Mouse (Mus musculus) kidney, embryonic 14.5 days (tissue): Measurements from ENCODE around the gene Usp30. TPM values are rescaled to one million over a fixed set of nuclear protein-coding genes. Genes with fewer than 3 reads are reported as not detected.

ENCODE experiments used
- ATAC-seq: fragments of 200-750 bp; cut with Nextera tagmentation; 2 replicates; pipeline ENCODE4 v1.8.0; 2017; ENCODE audit warnings: moderate number of reproducible peaks, mild to moderate bottlenecking, moderate TSS enrichment, moderate library complexity; ENCODE audit not compliant: low FRiP score, low TSS enrichment
- H3K27ac ChIP-seq: fragments of 300-500 bp; sonication (generic); 2 replicates; pipeline ENCODE4 v1.5.1; 2014; ENCODE audit warnings: low read depth, mild to moderate bottlenecking, low read length, moderate library complexity, mixed read lengths
- H3K27me3 ChIP-seq: fragments of 300-500 bp; sonication (generic); 2 replicates; pipeline ENCODE4 v1.6.1; 2014; ENCODE audit warnings: mild to moderate bottlenecking, low read length; ENCODE audit not compliant: control insufficient read depth, insufficient read depth
- H3K36me3 ChIP-seq: fragments of 300-500 bp; sonication (generic); 2 replicates; pipeline ENCODE4 v1.6.1; 2014; ENCODE audit warnings: low read length, mixed read lengths; ENCODE audit not compliant: control insufficient read depth, insufficient read depth
- H3K4me1 ChIP-seq: fragments of 300-500 bp; sonication (generic); 2 replicates; pipeline ENCODE4 v1.6.1; 2014; ENCODE audit warnings: low read length, mixed read lengths; ENCODE audit not compliant: control insufficient read depth, insufficient read depth
- H3K4me2 ChIP-seq: fragments of 300-500 bp; sonication (generic); replicated peaks from 2 replicates; pipeline ENCODE4 v1.6.1; 2014; ENCODE audit warnings: low read depth, mild to moderate bottlenecking, low read length
- H3K4me3 ChIP-seq: fragments of 300-500 bp; sonication (generic); 2 replicates; pipeline ENCODE4 v1.5.1; 2014; ENCODE audit warnings: mild to moderate bottlenecking, low read length
- H3K9ac ChIP-seq: fragments of 300-500 bp; sonication (generic); 2 replicates; pipeline ENCODE4 v1.6.1; 2014; ENCODE audit warnings: low read depth, mild to moderate bottlenecking, low read length, moderate library complexity
- H3K9me3 ChIP-seq: fragments of 300-500 bp; sonication (generic); 2 replicates; pipeline ENCODE4 v1.6.1; 2016; ENCODE audit warnings: low read length; ENCODE audit not compliant: control insufficient read depth
- WGBS: fragments of 180-500 bp; shearing (Covaris S2); extraction: QIAGEN DNeasy Blood & Tissue Kit; methylation state at CpG from one replicate; pipeline ENCODE4 v1.1.7; 2014; 5-methylcytosine and 5-hydroxymethylcytosine counted together
- polyA plus RNA-seq: library from polyadenylated mRNA; unstranded; fragments of >200 nt; fragmentation: Nextera tagmentation; extraction: Ambion mirVana; gene quantifications from 2 replicates; pipeline ENCODE4 v1.2.1, GENCODE M21; 2014

Usp30 gene
- polyA plus RNA-seq, 1 experiment from 2014 or later, result 10.7 TPM

DNA sequence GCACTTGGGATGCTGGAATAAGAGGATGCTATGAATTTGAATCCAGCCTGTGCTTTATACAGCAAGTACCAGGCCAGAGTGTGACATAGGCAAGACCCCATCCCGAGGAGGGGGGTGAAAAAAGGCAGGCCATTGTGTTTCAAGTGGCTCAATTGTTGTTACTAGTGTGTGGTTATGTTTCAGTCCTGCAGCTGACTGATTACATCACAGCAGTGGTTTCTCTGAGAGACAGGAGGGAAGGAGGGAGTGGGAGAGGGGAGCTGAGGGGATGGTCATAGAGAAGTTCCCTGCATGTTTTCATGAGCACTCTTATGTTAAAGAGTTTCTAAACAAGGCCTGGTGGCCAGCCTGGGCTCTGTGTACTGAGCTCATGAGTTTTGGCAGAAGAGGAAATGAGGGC, 37.5 kb downstream of the Usp30 start:
- Histone ChIP-seq H3K4me1 (peaks cover 12% of the 10 kb centered on the region), H3K4me2 (no peak overlapping the region), H3K36me3 (peaks cover 32% of the 10 kb centered on the region), H3K9me3 (no peaks in the 10 kb centered on the region), H3K27ac (no peak overlapping the region), H3K27me3 (no peaks in the 10 kb centered on the region; the same call in 1 of the 2 replicates), H3K4me3 (no peak overlapping the region), H3K9ac (no peak overlapping the region)
- ATAC-seq, result no peak
- WGBS, result 82% methylated on average over 1 of the region's 1 CpGs

DNA sequence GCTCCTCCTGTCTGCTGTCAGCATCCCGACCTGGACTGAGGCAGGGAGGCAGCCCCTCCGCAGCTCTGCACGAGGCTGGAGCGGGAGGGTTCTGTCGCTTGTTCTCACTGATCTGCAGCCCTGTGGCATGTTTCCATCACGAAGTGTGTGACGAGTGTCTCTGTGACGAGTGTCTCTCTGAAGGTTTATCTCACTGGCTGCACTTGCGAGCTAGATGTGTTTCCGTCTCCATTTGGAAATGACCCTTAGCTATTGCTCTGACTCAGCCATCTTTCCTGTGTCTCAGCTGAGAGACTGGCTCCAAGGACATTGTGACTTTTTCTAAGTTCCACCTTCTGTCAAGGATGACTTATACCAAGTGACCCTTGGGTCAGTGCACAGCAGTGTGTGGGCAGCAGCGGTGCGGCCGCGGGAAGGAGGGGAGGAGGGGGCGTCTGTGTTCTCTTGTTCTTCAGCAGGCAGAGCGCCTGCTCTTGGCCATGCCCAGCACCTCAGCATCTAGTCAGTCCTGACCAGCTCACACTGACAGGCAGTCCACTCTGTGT, 41.2 kb downstream of the Usp30 start:
- ATAC-seq, result no peak
- Histone ChIP-seq H3K9me3 (no peaks in the 10 kb centered on the region), H3K4me3 (no peak overlapping the region), H3K36me3 (peaks cover 68% of the 10 kb centered on the region), H3K4me2 (no peak overlapping the region), H3K27ac (no peak overlapping the region), H3K4me1 (peaks cover 3% of the 10 kb centered on the region; the same call in 1 of the 2 replicates), H3K27me3 (no peaks in the 10 kb centered on the region), H3K9ac (no peak overlapping the region)
- WGBS, result 44% methylated on average over 16 of the region's 16 CpGs

DNA sequence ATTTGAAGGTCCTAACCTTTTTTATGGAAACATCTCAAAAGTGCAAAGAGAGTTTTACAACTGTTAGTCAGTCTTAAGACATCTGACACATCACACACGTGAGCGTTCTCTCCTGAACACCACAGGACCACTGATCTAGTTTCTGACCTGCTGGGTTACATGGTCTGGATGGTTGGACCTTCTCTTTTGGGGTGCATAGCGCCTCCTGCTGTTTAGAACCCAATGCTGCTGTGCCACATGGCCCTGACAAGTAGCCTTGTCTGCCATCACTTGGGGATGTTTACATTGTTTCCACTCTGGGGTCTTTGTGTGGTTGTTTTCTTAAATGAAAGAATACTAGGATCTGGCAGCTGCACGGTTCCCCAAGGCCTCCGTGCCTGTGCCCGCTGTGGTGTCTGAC, 48.1 kb downstream of the Usp30 start:
- no peaks in the 10 kb centered on the region for H3K4me1 ChIP-seq
- peaks cover 73% of the 10 kb centered on the region for H3K36me3 ChIP-seq
- H3K4me3 ChIP-seq, result no peak overlapping the region
- no peak overlapping the region for H3K4me2 ChIP-seq
- H3K9me3 ChIP-seq, result no peaks in the 10 kb centered on the region
- no peak for ATAC-seq
- H3K9ac ChIP-seq, result no peak overlapping the region
- no peak overlapping the region for H3K27ac ChIP-seq
- 86% methylated on average over 6 of the region's 6 CpGs for WGBS
- no peaks in the 10 kb centered on the region for H3K27me3 ChIP-seq

DNA sequence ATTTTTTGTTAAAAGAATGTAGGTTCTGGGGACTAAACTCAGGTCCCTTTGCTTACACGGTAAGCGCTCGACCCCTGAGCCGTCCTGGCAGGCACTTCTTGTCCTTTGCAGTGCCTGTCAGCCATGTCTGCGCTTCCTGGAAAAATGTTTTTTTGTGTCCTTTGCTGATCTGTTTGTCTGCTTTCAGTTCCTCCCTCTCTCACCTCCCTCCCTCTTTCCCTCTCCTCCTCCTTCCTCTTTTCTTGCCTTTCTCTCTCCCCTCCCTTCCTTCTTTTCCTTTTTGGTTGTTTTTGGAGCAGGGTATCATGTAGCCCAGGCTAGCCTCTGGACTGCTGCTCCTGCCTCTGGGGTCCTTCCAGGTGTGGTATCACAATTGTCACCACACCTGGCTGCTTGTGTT, 49.8 kb downstream of the Usp30 start:
- H3K36me3 ChIP-seq, result peaks cover 64% of the 10 kb centered on the region
- no peak overlapping the region for H3K4me3 ChIP-seq
- 86% methylated on average over 5 of the region's 5 CpGs for WGBS
- no peak overlapping the region for H3K4me2 ChIP-seq
- no peaks in the 10 kb centered on the region for H3K9me3 ChIP-seq
- no peak overlapping the region for H3K27ac ChIP-seq
- H3K9ac ChIP-seq, result no peak overlapping the region
- H3K4me1 ChIP-seq, result no peaks in the 10 kb centered on the region
- ATAC-seq, result no peak
- H3K27me3 ChIP-seq, result no peaks in the 10 kb centered on the region

DNA sequence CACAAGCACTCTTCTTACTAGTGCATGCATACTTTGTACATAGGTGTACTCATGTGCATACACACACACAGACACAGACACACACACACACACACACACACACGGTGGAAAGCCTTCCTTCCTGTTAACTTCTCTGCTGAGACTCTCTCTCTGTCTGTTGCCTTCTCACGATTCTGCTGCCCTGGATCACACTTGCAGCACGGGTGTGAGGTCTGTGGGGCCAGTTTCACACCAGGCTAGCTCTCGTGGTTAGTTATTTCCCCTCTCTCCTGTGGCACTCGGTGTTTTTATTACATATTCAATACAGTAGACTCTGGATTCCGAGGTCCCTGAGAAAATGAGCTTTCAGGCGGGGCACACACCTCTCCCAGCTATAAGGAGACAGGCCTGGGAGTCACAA, 51.3 kb downstream of the Usp30 start:
- H3K9ac ChIP-seq, result no peak overlapping the region
- no peaks in the 10 kb centered on the region for H3K9me3 ChIP-seq
- ATAC-seq, result no peak
- H3K4me2 ChIP-seq, result no peak overlapping the region
- H3K27ac ChIP-seq, result no peak overlapping the region
- H3K27me3 ChIP-seq, result no peaks in the 10 kb centered on the region
- no peak overlapping the region for H3K4me3 ChIP-seq
- 77% methylated on average over 7 of the region's 7 CpGs for WGBS
- H3K4me1 ChIP-seq, result no peaks in the 10 kb centered on the region
- H3K36me3 ChIP-seq, result peaks cover 65% of the 10 kb centered on the region

DNA sequence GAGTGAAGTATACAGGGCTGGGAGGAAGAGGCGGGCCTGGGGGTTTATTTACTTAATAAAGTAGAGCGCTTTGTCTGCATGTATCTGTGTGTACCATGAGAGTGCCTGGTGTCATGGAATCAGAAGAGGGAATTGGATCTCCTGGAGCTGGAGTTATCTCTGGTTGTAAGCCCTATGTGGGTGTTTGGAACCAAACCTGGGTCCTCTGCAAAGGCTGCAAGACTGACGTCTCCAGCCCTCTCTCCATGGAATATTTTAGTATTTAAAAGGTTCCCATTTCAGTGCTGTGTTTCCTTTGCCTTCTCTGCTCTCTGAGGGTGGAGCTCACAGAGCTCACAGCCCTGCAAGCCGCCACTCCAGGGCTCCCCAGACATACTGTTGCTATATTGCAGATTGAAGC, 54.5 kb downstream of the Usp30 start:
- H3K27ac ChIP-seq, result no peak overlapping the region
- ATAC-seq, result no peak
- H3K36me3 ChIP-seq, result peaks cover 69% of the 10 kb centered on the region
- H3K4me2 ChIP-seq, result no peak overlapping the region
- H3K4me3 ChIP-seq, result no peak overlapping the region
- H3K4me1 ChIP-seq, result no peaks in the 10 kb centered on the region
- WGBS, result 91% methylated on average over 4 of the region's 4 CpGs
- no peak overlapping the region for H3K9ac ChIP-seq
- no peaks in the 10 kb centered on the region for H3K27me3 ChIP-seq
- H3K9me3 ChIP-seq, result no peaks in the 10 kb centered on the region

DNA sequence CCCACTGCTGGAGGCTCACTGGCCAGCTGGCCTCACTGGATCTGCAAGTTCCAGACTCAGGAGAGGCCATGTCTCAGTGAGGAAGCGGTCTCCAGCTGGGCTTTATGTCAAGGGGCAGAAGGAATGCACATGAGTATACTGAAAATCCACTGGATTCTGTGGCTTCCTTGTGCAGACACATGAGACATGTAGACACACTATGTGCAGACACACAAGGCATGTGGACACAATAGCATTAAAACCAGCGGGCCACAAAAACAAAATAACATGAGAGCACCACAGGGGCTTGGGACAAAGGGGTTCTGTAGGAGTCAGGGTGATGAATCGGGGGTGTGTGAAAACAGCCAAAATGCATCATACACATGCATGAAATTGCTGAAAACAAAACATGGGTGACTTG, 60.7 kb downstream of the Usp30 start:
- Histone ChIP-seq H3K27ac (no peak overlapping the region), H3K27me3 (no peaks in the 10 kb centered on the region), H3K9ac (no peak overlapping the region), H3K4me2 (no peak overlapping the region), H3K36me3 (peaks cover 37% of the 10 kb centered on the region), H3K4me3 (no peak overlapping the region), H3K9me3 (no peaks in the 10 kb centered on the region), H3K4me1 (no peaks in the 10 kb centered on the region)
- WGBS, result 91% methylated on average over 3 of the region's 3 CpGs
- no peak for ATAC-seq

DNA sequence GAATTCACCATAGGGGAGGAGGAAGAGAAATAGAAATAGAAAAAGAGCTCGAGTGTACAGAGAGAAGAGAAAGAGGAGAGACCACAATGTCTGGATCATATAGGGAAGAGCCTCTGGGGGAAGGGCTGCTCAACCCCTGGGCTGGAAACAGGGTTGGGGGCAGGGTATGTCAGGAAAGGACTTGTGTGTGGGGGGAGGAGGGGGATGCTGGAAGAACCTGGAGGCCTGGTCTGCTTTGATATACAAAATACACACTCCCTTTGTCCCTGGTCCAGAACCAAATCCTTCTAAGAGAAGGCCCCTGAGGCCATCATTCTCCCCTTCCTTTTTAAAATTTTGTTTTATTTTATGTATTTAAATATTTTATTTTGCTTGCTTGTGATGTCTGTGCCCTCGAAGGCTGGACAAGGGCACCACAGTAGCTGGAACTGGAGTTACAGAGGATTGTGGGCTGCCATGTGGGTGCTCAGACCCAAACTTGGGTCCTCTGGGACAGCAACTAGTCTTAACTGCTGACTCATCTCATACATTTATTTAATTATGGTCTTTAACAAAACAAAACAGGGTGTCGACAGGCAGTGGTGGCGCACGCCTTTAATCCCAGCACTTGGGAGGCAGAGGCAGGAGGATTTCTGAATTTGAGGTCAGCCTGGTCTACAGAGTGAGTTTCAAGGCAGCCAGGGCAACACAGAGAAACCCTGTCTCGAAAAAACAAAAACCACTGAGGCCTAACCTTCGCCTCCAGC, 61.4 kb downstream of the Usp30 start:
- Histone ChIP-seq H3K36me3 (peaks cover 31% of the 10 kb centered on the region), H3K9ac (no peak overlapping the region), H3K27ac (no peak overlapping the region), H3K9me3 (no peaks in the 10 kb centered on the region), H3K4me3 (no peak overlapping the region), H3K27me3 (no peaks in the 10 kb centered on the region), H3K4me2 (peak overlapping the region; percentile 94; the same call in 1 of the 2 replicates), H3K4me1 (no peaks in the 10 kb centered on the region; the same call in 1 of the 2 replicates)
- 81% methylated on average over 7 of the region's 7 CpGs for WGBS
- no peak for ATAC-seq
